Mouse (Mus musculus) layer of hippocampus, adult 11-12 months (tissue): Measurements from ENCODE around the gene Gstm6.
"Not testable (repeated sequence)": the region's sequence is repeated elsewhere in the genome, so short reads cannot be mapped to it uniquely, and the experiment has no call there.

Experiments
- DNase-seq: peaks from one replicate; pipeline ENCODE4 v3.0.0; 2022; ENCODE audit warnings: low spot score

The Gstm6 gene

DNA sequence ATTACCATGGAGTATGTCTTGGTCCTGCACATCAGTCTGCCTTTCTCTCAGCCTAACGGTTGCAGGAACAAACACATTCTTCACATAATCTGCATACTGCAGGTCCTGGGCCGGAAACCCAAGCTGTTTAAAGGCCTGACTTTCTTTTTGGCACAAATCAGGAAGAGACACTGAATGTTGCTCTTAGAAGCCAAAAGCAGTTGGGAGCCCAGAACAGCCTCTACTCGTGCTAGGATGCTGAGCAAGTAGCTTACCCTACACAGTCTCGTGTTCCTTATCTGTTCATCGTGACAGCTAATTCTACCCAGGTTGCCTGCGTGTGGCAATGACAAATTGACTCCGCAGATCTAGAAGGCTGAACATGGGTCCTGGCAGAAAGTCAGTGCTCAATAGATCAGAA lies 3.0 kb downstream of the Gstm6 start:
- DNase-seq = no peak

DNA sequence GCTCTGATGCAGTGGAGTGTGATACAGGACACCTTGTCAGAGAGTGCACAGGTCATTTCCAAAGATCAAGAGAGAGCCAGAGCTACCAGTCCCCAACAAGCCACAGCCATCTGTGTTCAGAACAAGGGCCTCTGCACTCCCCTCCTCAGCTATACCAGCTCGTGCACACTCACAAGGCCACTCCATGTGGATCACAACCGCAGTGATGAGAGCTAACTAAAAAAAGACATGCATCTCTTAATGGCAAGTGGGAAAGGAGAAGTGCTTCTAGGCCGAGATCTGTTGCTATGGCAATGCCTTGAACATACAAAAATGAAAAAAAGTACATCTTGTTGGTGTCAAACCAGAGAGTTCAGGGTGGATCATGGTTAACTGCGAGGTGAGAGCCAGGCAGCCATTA lies 3.7 kb downstream of the Gstm6 start:
- peak; percentile 41 for DNase-seq

DNA sequence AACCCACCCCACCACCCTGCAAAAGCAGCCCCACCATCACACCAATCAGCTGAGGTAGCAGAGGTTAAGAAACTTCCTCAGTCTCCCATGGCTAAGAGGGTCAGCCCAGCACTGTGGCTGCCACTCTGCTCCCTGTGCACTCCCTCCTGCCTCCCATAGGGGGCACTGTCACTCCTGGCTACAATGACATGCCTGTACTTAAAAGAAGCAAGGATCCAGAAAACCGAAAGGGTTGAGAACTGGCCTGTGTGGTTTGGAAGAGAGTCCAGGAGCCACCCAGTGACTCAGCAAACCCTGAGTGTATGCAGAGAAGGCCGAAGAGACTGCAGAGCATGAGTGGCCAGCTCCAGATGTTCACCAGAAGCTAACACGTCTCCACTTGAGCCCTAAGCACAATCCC lies 4.1 kb downstream of the Gstm6 start:
- peak; percentile 70 for DNase-seq

DNA sequence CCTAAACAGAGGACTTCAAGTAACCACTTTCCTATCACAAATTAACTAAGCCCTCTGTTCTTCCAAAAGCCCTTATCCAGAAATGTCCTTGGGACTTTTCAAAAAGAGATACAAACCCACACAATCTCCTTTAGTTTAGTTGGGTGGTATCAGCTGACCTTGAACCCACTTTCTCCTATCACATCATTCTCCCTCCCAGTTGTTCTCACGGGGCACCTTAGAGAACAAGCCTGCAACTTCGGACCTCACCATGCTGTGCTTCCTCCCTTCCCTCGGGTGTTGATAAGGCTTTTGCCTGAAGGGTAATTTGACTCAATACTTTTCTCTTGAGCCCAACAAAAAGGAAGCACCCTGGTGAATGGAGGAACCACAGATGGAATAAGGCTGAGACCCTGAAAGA lies 7.7 kb downstream of the Gstm6 start:
- no peak for DNase-seq

DNA sequence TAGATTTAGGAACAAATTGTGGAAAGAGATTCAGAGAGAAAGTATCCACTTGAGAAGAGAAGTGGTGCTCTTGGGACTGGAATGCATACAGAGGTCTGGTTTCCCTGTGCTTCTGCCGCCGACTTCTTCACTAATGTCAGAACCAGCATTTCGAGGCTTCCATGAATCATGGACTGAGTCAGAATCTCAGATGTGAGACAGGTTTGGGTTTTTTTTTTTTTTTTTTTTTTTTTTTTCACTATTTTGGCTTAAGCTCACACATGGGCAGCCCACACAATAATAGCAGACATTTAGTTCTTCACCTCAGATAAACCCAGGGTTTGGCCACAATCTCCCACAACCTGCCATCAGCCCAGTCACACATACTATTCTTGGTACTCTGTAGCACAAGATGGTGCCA lies 8.3 kb downstream of the Gstm6 start:
- DNase-seq = no peak

DNA sequence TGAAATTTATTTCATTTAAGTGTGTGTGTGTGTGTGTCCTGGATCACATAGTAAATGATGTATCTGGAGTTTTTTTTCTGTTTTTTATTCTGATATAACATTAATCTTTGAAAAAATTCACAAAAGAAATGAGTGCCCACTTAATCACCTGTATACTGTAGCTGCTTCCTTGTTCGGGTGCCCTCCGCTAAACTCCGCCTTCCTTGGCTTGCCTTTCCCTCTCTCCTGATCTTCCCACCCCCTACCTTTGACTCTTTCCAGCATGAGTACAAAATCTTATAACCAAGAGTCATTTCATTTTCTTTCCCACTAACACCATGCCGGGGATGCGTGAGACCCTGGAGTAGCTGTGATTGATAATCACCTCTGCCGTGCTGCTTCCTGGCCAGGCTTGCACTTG lies 11.4 kb downstream of the Gstm6 start:
- no peak for DNase-seq

DNA sequence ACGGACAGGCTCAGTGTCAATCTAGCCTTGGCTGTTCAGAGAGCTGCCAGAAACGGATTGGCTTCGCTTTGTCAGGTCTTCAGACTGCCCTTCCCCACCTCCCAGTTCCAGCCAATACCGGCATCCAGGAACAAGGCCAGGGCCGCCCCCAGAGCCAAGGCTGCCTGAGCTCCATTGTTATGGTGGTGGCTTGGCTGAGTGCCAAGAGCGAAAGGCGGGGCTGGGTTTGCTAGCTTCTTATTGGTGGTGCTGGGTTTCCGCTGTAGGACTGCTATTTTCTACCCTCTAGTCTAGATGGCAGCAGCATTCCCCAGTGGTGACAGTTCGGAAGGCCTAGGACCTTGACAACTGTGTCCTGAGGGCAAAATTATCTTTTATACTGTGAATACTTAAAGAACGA lies 11.9 kb downstream of the Gstm6 start, which contains the start of gene Gstm7:
Gene Gstm7, minus strand, starts transcription at position 148 of the 400 bp plus-strand sequence.
- DNase-seq = peak; percentile 99

DNA sequence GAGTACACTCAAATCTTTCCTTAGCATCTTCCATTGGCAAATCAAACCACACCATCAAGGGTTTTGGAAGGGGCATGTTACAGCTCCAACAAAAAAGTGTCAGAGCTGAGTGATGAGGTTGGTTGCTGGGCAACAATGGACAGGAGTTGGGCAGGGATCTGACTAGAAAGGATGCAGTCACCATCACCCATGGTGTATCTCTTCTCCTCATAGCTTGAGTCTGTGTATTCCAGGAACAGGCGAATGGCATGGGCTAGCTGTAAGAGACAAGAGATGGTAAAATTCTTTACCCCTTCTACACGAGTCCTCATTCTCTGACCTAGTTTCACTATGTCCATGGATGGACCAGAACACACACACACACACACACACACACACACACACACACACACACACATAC lies 12.4 kb downstream of the Gstm6 start:
- no peak for DNase-seq

DNA sequence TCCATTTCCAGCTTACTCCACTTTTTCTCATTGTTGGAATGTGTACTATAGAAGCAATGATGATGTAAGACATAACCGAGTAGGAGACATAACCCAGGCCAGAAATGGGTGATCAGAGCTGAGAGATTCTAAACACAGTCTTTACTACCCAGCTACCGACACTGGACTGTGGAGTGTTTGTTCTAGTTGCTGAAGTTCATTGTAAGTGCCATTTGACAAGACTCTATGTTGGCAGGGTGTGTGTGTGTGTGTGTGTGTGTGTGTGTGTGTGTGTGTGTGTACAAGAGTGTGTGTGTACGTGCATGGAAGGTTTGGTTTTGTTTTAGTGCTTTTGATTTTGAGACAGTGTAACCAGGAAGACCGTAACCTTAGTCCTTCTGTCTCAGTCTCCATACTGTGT lies 13.8 kb downstream of the Gstm6 start:
- DNase-seq = no peak

DNA sequence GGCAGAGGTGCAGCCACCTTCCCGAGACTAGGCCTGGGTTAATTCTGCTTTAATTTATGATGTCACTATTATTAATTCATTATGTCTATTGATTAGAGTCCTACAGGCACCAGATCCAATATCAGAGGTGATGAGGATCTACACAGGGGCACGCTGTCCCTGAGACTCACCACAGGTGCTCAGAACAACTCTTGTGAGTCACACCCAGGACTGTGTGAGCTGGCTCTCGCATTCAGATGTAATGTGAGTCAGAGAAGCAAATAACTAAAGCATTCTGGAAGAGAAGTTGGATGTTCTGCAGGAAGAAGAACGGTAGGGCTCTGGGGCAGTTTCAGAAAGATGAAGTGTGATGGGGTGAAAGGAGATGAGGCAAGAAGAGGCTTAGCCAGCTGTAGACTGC lies 14.3 kb downstream of the Gstm6 start:
- DNase-seq = no peak

DNA sequence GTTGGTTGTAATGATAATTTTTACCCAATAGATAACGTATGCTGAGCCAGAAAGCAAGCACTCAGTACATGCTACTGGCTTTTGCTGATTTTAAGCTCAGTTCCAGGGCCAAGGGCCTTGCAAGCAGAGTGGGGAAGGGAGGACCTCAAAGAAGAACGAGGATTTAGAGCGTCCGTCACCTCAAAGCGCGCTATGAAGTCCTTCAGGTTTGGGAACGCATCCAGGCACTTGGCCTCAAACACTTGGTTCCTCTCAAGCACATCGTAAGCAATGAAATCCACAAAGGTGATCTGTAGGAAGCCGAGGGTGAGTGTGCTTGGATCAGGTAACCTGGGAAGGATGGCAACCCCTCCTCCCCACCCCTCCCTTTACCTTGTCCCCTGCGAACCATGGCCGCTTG lies 14.9 kb downstream of the Gstm6 start:
- no peak for DNase-seq

DNA sequence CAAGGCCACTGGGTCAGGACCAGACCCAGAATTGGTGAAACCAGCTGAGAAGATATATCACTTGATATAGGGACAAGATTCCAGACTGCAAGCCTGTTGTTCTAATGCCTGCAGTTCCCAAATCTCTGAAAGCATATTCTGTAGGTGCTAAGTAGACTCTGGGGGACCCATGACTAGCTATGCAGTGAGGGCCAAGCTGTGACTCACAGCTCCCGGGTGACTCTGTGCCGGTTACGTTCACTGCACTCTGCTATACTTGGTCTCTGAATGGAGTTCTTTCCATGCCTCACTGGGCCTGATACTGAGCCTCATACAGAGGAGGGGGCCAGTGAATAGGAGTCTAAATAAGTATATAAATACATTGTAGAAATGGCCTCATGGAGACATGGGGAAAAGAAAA lies 15.7 kb downstream of the Gstm6 start:
- no peak for DNase-seq

DNA sequence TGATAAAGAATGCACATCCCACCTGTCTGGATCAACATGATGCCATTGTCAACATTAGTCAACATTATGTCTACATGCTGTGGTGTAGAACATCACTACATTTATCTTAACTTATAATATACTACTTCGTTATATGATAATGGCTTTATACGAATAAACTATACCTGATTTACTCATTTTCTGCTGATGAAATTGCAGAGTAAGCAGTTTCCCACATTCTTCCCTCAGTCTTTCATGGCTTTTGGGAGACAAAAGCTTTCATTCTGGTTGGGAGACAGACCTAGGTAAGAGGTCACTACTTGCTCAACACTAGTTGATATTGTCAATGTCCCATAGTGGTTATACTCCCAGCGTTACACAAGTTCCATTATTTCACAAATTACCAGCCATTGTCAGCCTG lies 18.2 kb downstream of the Gstm6 start:
- no peak for DNase-seq

DNA sequence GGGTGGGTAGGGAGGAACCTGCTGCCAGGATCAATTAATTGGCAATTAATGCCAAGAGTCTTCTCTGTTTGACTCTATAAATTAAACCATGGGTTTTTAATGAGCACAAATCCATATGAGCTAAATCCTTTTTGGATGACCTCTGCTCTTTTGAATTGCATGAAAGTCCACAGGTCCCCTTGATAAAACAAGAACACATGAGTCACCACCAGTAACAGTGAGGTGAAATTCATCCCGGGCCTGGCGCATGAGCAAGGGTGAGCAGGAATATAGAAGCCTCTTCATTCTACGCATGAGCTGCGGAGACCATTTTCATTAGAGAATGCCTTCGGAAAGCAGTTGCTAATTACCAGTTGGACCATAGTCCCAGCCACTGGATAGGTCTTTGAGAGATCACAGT lies 23.2 kb downstream of the Gstm6 start:
- no peak for DNase-seq

DNA sequence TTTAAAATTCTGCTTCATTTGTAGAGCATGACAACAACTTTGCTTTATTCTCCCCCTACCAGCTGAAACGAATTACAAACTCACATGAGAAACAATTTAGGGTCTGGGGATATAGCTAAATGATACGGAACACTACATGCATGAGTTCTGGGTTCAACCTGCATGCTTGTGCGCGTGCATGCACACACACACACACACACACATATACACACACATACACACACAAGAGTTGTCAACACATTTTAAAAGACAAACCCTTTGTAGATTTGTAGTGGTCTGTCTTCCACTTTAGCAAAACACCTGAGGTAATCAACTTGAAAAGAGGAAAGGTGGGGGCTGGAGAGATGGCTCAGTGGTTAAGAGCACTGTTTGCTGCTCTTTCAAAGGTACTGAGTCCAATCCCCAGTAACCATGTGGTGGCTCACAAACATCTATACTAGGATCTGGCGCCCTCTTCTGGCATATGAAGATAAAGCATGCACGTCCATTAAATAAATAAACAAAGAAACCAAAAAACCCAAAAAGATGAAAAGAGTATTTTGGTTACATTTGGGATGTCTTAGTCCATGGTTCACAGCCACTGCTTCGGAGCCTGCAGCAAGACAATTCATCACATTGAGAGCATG lies 25.7 kb downstream of the Gstm6 start:
- DNase-seq = peak; percentile 81

DNA sequence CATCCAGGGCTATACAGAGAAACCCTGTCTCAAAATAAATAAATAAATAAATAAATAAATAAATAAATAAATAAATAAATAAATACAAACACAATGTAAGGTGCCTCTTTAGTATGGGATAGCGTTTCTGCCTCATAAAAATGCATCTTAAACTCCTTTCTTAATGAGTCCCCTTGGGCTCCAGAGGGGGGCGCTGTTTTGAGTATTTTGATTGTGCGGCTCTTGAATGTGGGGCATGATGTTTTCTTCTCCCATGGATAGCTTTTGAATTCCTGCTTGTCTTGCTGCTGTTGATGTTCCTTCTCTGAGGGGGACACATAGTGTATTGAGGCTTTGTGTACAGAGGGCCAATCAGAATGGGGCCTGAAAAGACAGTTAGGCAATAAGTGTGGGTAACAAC lies 26.5 kb downstream of the Gstm6 start:
- DNase-seq = no peak

DNA sequence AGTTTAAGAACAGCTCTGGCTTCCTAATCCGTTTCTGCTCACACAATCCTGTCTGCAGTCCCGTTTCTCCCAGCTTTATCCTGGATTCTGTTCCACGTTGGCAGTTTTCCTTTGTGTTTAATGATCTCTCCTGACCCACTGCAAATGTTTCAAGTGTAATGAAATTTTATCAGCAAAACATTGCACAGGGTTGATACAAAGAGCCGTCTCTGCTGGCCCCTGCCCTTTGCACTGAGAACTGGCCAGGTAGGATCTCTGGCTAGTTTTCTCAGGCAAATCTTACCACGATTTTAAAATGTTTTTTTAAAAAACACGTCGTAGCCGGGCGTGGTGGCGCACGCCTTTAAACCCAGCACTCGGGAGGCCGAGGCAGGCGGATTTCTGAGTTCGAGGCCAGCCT lies 26.9 kb downstream of the Gstm6 start:
- DNase-seq = no peak

DNA sequence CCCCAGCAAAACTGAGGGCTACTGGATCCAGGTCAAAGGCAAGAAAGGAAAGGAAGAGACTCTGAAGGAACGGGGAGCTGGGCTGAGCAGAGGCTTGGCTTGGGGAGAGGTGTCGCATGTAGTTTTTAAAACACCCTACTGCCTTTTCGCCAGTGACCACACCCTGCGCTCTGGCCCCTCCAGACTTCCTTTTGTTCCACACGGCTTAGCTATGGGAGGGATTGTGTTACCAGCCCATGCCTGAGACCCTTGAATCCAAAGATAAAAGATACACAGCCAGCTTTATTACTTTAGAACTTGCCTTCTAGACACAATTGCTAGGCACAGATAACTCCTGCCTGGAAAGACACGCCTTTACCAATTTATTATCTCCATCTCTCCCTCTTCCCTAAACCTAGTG lies 37.6 kb downstream of the Gstm6 start:
- DNase-seq = no peak

DNA sequence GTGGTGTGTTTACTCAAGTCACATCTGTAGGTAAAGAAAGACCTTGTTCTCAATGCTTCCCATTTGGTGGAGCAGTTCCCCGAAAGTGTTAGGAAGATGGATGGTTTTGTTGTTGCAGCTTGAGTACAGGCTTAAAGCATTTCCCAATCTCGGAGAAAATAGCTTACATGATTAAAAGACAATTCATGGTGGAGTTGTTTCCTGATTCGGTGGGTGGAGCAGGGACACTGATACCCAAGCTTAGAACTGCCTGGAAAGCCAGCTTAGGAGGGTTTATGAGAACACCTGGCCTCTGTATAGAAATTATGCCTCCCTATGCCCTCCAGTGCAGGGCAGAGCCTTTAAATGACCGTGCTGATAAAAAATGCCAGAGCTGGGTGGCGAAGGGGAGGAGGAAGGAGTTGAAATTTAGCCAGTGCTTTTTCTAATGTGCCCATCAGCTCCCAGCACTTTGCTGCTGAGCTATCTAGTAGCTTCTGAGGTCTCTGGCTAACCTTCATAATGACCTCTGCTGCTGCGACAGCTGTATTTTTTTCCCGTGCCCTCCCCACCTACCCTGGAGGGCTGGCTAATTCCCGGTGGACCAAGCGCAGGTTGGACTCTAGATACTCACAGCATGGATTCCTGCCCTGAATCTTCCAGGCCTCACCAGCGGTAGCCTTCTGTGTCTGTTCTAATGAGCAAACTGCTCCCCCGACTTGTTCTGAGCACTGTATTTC lies 42.4 kb downstream of the Gstm6 start:
- DNase-seq = no peak

DNA sequence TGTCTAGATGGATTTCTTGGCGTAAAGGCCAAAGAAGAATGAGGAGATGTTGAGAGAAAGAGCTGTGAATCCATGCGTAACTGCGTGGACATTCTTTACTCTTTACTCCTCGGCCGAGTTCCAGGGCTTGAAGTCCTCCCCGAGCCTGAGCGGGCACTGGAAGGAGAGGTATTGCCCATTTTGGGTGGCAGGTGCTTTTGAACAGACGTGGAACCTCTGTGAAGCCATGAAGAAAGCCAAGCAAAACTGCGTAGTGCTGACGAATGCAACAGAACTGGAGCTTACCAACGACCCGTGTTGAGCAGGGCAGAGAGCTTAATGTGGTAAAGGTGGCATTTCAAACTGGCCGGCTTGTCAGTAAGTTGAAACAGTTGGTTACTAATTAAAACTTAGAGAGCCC lies 44.9 kb downstream of the Gstm6 start:
- DNase-seq = no peak

DNA sequence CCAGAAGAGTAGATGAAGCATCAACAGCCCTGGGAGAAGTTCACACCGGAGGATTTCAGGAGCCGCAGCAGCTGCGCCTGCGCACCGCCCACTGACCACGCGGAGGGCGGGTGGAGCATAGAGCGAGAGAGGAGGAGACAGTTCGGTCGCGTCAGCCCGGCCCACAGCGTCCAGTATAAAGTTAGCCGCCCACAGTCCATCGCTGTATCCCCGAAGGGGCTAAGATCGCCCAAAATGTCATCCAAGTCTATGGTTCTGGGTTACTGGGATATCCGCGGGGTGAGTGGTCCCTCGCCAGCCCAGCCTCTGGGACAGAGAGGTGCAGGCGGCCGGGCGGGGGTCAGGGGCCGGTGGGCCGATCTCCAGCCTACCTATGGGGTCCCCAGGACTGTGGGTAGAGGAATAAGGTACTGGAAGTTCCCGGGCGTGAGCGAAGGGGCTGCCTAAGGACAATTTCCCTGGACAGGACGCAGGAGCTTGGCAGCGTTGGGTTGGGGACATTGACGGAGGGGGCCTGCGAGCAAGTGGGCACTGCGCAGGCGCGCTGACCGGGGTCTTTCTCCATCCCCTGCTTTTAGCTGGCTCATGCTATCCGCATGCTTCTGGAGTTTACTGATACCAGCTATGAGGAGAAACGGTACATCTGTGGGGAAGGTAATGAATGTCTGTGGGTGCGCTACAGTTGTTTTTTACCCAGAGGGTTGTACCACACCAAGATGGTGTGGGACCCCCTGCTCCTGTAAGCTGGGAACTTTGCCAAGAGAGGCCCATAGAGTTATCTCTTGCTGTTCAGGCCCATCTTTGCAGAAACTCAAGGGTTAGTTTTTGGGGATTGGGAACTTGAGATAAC lies 47.6 kb downstream of the Gstm6 start, which contains the start of gene Gstm5:
Gene Gstm5, plus strand, starts transcription at position 102 of the 850 bp plus-strand sequence.
- peak; percentile 87 for DNase-seq

DNA sequence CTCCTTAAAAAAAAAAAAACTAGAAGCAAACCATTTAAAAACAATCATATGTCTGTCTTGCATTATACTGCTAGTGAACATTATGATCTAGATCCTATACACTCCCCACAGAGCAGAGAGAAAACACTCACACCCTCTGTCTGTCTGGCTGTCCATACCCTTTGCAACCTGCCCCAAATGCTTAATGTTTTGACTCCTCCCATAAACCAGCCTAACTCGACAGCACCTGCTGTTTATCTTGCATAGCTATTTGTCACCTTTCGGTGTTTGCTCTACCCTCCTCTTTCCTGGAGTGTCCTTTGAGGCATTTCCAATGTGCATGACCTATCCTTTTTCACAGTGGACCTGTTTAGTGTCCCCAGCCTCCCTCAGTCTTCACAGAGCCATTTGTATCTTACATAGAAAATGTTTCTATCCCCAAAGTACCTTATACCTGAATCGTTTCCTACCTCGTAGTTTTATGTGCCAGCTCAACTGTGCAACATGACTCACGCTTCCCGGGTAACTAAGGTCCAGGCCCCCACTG lies 48.3 kb downstream of the Gstm6 start:
- DNase-seq = no peak

DNA sequence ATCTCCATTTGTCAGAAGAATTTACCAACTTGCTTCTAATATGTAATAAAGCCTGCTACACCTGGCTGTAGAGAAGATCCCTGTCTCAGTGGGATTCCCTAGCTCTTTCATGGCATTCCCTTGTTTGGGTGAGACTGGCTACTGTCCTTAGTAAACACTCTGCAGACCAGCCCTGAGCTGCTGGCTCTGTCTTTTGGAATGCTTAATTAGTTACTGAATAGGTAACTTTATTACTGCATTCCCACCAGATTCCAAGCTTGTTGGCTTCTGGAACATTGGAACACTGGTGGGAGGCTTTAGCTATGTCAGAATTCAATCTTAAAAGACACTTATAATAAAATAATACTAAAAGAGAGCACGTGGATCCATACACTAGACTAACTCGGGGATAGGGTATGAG lies 54.3 kb downstream of the Gstm6 start:
- DNase-seq = not testable (repeated sequence)
